Mouse (Mus musculus) stomach, embryonic 16.5 days (tissue): Measurements from ENCODE around the gene Strbp. TPM values are rescaled to one million over a fixed set of nuclear protein-coding genes. Genes with fewer than 3 reads are reported as not detected.

Experiments
- ATAC-seq: fragments of 200-750 bp; cut with Nextera tagmentation; 2 replicates; pipeline ENCODE4 v1.8.0; 2017; ENCODE audit warnings: moderate number of reproducible peaks, moderate TSS enrichment; ENCODE audit not compliant: insufficient read depth, low FRiP score
- H3K27ac ChIP-seq: fragments of 300-500 bp; sonication (generic); 2 replicates; pipeline ENCODE4 v1.5.1; 2014; ENCODE audit warnings: low read length
- H3K27me3 ChIP-seq: fragments of 300-500 bp; sonication (generic); 2 replicates; pipeline ENCODE4 v1.6.1; 2014; ENCODE audit warnings: low read length, control low read depth, mixed read lengths; ENCODE audit not compliant: control insufficient read depth, insufficient read depth
- H3K36me3 ChIP-seq: fragments of 300-500 bp; sonication (generic); 2 replicates; pipeline ENCODE4 v1.6.1; 2014; ENCODE audit warnings: low read length; ENCODE audit not compliant: control insufficient read depth, insufficient read depth
- H3K4me1 ChIP-seq: fragments of 300-500 bp; sonication (generic); 2 replicates; pipeline ENCODE4 v1.6.1; 2014; ENCODE audit warnings: low read length, control low read depth, mixed read lengths; ENCODE audit not compliant: control insufficient read depth, insufficient read depth
- H3K4me2 ChIP-seq: fragments of 300-500 bp; sonication (generic); 2 replicates; pipeline ENCODE4 v1.6.1; 2014; ENCODE audit warnings: low read depth, low read length, mixed read lengths
- H3K4me3 ChIP-seq: fragments of 300-500 bp; sonication (generic); replicated peaks from 2 replicates; pipeline ENCODE4 v1.5.1; 2014; ENCODE audit warnings: mild to moderate bottlenecking, low read length
- H3K9ac ChIP-seq: fragments of 300-500 bp; sonication (generic); 2 replicates; pipeline ENCODE4 v1.6.1; 2014; ENCODE audit warnings: low read length
- H3K9me3 ChIP-seq: fragments of 300-500 bp; sonication (generic); replicated peaks from 2 replicates; pipeline ENCODE4 v1.6.1; 2016; ENCODE audit warnings: low read length, control low read depth; ENCODE audit not compliant: control insufficient read depth
- whole genome bisulfite sequencing: fragments of 180-500 bp; shearing (Covaris S2); extraction: QIAGEN DNeasy Blood & Tissue Kit; methylation state at CpG from one replicate; pipeline ENCODE4 v1.1.7; 2014; 5-methylcytosine and 5-hydroxymethylcytosine counted together
- polyA plus RNA-seq: library from polyadenylated mRNA; unstranded; fragments of >200 nt; fragmentation: Nextera tagmentation; extraction: Ambion mirVana; gene quantifications from 2 replicates; pipeline ENCODE4 v1.2.1, GENCODE M21; 2015

Gene Strbp
- polyA plus RNA-seq = 24.6 and 27.3 TPM in 2 replicates

DNA sequence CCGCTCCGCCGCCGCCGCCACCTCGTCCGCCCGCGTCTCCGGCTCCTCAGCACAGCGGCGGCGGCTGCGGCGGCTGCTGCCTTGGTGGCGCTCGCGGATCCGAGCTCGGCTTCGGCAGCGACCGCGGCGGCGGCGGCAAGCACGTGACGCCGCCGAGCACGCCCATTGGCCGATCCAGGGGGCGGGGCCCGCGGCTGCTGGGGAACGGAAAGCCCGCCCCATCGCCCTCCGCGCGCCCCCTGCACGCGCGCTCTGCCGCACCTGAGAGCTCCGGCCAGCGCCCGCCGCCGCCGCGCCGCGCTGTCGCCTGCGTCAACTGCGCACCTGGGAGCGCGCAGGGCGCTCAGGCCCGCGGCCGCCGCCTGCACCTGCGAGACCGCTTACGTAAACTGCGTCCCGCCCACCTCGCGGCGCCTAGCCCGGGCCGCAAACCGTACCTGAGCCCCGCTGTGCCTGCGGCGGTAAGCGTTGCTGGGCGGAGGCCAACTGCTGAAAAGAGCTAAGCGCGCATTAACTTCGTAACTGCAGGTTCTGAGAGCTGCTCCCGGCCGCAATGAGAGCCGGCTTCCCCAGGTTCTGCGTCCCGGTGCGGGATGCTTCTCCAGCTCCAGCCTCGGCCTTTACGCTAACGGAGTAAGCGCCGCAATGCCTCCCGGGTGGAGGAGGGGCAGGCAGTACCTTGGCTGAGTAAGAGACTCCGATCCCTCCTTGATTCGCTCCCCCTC, at the start of gene Strbp:
TSS of gene Strbp (minus strand) at position 630 of the 725 bp plus-strand sequence.
- Histone ChIP-seq H3K4me1 (peaks cover 12% of the 10 kb centered on the region), H3K4me2 (peak within 1 kb of the TSS; percentile 91), H3K9ac (peak within 1 kb of the TSS; percentile 91), H3K27me3 (no peaks in the 10 kb centered on the region), H3K36me3 (no peaks in the 10 kb centered on the region), H3K27ac (peak within 1 kb of the TSS; percentile 91), H3K9me3 (no peaks in the 10 kb centered on the region), H3K4me3 (peak within 1 kb of the TSS; percentile 88)
- under 1% methylated on average over 92 of the region's 98 CpGs for WGBS
- peak; percentile 95 for ATAC-seq

DNA sequence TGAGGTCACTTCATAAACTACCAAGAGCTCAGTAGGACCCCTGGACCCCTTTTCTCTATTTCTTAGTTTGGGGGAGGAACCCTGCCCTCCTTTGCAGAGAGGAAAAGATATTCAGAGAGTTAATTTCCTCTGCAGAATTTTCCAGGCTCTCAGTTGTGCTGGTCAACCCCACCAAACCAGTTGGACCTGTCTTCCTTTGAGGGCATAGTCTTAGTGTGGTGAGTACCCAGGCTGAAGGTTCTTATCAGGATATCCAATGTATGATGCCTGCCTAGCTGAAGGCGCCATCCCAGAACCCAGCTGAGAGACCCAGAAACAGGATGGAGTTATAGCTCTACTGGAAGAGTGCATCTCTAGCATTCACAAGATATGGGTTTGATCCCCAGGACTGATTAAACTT, 47.5 kb upstream of the Strbp start:
- no peak overlapping the region for H3K4me3 ChIP-seq
- no peak overlapping the region for H3K9ac ChIP-seq
- 77% methylated on average over 1 of the region's 1 CpGs for WGBS
- H3K4me1 ChIP-seq = peaks cover 10% of the 10 kb centered on the region; the same call in 1 of the 2 replicates
- H3K27ac ChIP-seq = no peak overlapping the region
- no peaks in the 10 kb centered on the region for H3K9me3 ChIP-seq
- no peak overlapping the region for H3K4me2 ChIP-seq
- no peak; the same call in 1 of the 2 replicates for ATAC-seq
- no peaks in the 10 kb centered on the region for H3K36me3 ChIP-seq
- 0 out of 2 replicates have a peak, but pooled peaks cover 2% of the 10 kb centered on the region for H3K27me3 ChIP-seq

DNA sequence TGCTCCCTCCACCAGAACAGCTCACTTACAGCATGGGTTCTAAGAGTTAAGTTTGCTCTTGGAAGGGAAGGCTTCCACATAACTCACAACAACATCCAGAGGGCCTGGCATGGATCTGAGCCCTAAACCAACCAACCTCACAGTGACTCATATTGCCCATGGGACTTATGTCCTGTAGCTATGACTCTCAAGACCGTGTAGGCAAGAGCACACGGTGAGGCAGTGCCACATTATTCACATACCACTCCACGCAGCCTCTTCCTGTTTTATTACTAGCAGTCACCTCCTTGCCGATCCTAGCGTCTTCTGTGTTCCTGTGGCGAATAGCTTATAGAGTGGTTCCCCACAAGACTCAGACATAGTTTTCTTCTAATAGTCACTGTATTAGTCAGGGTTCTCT, 45.7 kb upstream of the Strbp start:
- 66% methylated on average over 6 of the region's 6 CpGs for WGBS
- peaks cover 10% of the 10 kb centered on the region; the same call in 1 of the 2 replicates for H3K4me1 ChIP-seq
- H3K27ac ChIP-seq = no peak overlapping the region
- no peaks in the 10 kb centered on the region for H3K27me3 ChIP-seq
- no peak overlapping the region for H3K4me3 ChIP-seq
- no peaks in the 10 kb centered on the region for H3K9me3 ChIP-seq
- no peak for ATAC-seq
- H3K9ac ChIP-seq = no peak overlapping the region
- H3K4me2 ChIP-seq = no peak overlapping the region
- H3K36me3 ChIP-seq = no peaks in the 10 kb centered on the region

DNA sequence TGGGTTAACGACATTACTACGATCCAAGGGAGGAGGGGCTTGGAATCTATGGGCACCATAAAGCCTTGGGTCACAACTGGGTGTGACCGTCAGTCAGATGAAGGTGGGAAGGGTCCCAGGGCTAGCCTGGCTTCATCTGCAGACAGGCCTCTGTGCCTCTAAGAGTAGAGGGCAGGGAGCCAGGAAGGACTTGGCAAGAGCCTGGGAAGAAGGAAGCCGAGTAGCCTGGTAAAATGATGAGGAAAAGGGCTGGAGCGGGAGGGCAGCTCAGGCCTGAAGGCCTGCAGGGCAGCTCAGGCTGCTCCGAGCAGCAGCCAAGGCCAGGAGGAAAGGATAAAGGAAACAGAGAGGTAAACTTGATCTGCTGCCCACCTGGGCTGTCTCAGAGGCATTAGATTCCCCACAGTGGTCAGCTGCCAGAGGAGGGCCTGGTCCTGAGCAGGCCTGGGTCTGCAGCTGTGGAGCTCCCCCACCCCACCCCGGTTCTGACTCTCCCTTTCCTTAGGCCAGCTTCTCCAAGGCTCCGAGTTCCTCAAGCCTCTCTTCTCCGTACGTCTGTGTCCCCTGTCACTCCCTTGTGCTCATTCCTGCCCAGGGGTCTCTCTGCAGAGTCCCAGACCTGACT, 44.9 kb upstream of the Strbp start:
- H3K27me3 ChIP-seq = no peaks in the 10 kb centered on the region
- peak overlapping the region; percentile 32; the same call in 1 of the 2 replicates for H3K27ac ChIP-seq
- no peak overlapping the region for H3K4me3 ChIP-seq
- no peaks in the 10 kb centered on the region for H3K9me3 ChIP-seq
- H3K4me1 ChIP-seq = peaks cover 10% of the 10 kb centered on the region; the same call in 1 of the 2 replicates
- WGBS = 48% methylated on average over 10 of the region's 10 CpGs
- peak overlapping the region; percentile 29; the same call in 1 of the 2 replicates for H3K9ac ChIP-seq
- ATAC-seq = peak; percentile 30; the same call in 1 of the 2 replicates
- H3K36me3 ChIP-seq = no peaks in the 10 kb centered on the region
- H3K4me2 ChIP-seq = no peak overlapping the region

DNA sequence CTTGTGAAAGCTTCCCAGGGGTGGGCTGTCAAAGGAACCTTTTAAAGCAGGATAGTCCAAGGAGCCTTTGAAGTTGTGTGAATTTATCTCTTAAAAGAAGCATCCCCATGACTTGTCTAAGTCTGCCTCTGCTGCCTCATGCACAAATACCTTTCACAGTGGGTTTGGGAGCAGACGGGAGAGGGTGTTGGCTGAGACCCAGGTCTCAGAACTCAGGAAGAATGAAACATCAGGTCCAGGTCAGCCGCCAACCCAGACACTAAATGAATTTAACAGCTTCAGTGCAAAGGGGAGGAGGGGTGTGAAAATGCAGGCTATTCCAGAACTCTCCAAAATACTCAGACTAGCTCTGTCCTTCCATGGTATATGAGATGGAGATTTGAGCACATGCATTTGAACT, 44.2 kb upstream of the Strbp start:
- no peaks in the 10 kb centered on the region for H3K9me3 ChIP-seq
- H3K36me3 ChIP-seq = no peaks in the 10 kb centered on the region
- H3K4me3 ChIP-seq = no peak overlapping the region
- 48% methylated on average over 2 of the region's 2 CpGs for WGBS
- ATAC-seq = no peak
- peaks cover 10% of the 10 kb centered on the region; the same call in 1 of the 2 replicates for H3K4me1 ChIP-seq
- H3K27me3 ChIP-seq = no peaks in the 10 kb centered on the region
- H3K27ac ChIP-seq = no peak overlapping the region
- H3K9ac ChIP-seq = no peak overlapping the region
- no peak overlapping the region for H3K4me2 ChIP-seq

DNA sequence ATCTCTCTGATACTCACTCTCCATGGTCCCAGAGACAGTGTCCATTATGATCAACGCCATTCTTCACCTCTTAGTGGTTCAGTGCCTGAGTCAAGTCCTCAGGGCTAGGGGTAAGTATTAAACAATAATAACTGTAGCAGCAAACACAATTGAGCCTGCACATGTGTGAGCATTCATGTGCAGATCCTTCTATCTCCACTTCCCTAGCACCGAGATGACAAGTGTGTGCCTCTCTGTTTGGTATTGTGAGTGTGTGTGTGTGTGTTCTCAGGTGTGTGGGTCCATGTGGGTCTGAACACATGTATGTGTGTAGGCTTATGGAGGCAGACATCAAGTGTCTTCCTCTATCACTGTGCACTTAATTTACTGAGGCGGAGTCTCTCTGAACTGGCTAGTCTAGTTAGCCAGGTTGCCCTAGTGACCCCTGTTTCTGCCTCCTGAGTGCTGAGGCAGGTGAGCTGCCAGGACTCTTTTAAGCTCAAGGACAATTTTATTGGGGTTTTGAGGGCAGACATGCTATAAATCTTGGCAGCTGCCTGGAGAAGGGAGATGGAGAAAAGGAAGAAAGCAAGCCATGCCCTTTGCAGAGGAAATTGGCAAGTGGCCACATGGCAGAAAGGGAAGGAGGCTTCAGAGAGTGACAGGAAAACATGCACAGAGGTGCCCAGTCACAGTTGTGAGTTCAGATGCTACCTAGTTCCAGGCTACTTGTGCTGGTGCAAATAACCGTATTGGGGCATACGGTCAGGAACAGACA, 42.8 kb upstream of the Strbp start:
- H3K27me3 ChIP-seq = no peaks in the 10 kb centered on the region
- H3K4me1 ChIP-seq = peaks cover 10% of the 10 kb centered on the region; the same call in 1 of the 2 replicates
- H3K9ac ChIP-seq = no peak overlapping the region
- H3K36me3 ChIP-seq = no peaks in the 10 kb centered on the region
- no peak overlapping the region for H3K4me3 ChIP-seq
- no peak overlapping the region for H3K27ac ChIP-seq
- 90% methylated on average over 5 of the region's 5 CpGs for WGBS
- no peak overlapping the region for H3K4me2 ChIP-seq
- no peaks in the 10 kb centered on the region for H3K9me3 ChIP-seq
- ATAC-seq = no peak

DNA sequence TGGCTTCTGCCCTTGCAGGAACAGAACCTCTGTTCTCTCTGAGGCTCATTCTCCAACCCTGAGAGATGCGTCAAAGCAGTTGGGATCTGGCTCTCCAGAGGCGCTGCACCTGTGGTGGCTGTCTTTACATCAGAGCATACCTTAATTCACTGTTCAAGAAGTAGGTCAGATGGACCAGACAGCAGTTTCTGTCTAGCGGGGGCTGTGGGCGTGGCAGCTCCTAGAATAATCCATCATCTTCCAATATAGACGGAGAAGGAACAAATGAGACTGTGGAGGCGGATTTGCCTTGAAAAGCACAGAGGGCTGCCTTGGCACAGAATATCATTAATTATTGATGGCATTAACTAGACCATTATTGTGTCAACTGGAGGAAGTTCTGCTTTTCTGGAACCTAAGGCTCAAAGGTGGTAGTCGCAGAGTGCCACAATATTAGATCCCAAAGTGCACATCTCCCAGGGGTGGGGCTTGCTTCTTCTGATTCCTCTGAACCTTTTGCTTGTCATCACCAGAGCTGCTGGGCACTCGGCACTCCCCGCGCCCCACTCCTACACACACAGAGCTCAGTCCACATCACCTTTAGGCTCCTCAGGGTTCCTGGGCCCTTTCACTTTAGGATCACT, 41.2 kb upstream of the Strbp start:
- no peak for ATAC-seq
- no peak overlapping the region for H3K4me2 ChIP-seq
- no peaks in the 10 kb centered on the region for H3K27me3 ChIP-seq
- WGBS = 82% methylated on average over 10 of the region's 10 CpGs
- no peaks in the 10 kb centered on the region for H3K36me3 ChIP-seq
- peaks cover 10% of the 10 kb centered on the region; the same call in 1 of the 2 replicates for H3K4me1 ChIP-seq
- H3K4me3 ChIP-seq = no peak overlapping the region
- no peaks in the 10 kb centered on the region for H3K9me3 ChIP-seq
- H3K27ac ChIP-seq = no peak overlapping the region
- no peak overlapping the region for H3K9ac ChIP-seq

DNA sequence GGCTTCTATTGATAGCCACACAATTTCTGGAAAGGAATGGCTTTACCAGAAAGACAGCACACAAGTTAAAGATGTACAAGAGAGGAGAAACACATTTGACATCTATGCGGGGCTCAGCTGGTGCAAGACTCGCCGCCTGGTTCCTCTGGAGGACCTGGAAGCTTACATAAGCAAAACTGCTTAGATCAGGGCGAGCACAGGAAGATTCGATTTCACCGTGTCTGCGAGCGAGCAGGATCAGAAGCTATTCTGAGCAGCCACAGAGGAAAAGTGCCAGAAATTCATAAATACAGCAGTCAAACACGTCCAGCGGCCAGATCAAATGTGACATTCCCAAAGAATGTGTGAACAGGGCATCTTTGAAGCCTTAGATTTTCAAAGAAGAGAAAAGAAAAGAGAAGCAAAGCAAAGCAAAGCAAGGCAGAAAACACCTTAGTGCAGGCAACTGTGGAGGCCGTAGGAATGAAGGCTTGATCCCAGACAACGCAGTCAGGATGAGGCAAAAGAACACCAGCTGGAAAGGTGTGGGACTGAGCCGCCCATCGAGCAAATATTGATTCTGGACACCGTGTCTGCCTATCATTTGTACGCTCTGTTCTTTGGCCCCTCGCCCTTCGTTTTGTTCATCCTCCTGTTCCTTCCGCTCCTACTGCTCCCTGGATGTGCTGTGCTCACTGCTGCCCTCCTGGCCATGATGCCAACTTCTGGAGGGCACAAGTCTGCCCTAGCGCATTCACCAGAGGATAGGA, 38.3 kb upstream of the Strbp start:
- no peak for ATAC-seq
- Histone ChIP-seq H3K36me3 (no peaks in the 10 kb centered on the region), H3K27me3 (no peaks in the 10 kb centered on the region), H3K9me3 (no peaks in the 10 kb centered on the region), H3K9ac (no peak overlapping the region), H3K27ac (no peak overlapping the region), H3K4me2 (0 out of 2 replicates have a peak overlapping the region, but pooled peaks have one; percentile 9), H3K4me3 (no peak overlapping the region), H3K4me1 (no peaks in the 10 kb centered on the region)
- WGBS = 43% methylated on average over 20 of the region's 20 CpGs
